Mouse (Mus musculus) lung, postnatal 0 days (tissue): ENCODE data around the gene Grid2ip.

Experiments used
- CTCF ChIP-seq: IDR thresholded peaks from 2 replicates; pipeline ENCODE4 v1.5.1; 2016; ENCODE audit warnings: antibody characterized with exemption, mild to moderate bottlenecking
- EP300 ChIP-seq: IDR thresholded peaks from 2 replicates; pipeline ENCODE4 v1.6.1; 2016; ENCODE audit warnings: antibody characterized with exemption, mild to moderate bottlenecking, control low read depth

GRCm38 (mm10) chr5:143400501-143400900 lies 43.4 kb downstream of the Grid2ip start:
- TF ChIP-seq CTCF (no peak), EP300 (no peak)
